Mouse (Mus musculus): Measurements from ENCODE around the gene Ppil1. TPM values are rescaled to one million over a fixed set of nuclear protein-coding genes. Genes with fewer than 3 reads are reported as not detected.

Ppil1 gene
- 41.0 TPM for polyA plus RNA-seq (2014; fragmentation: Illumina TruSeq; extraction: RNeasy Lipid Tissue Mini Kit (QIAGEN cat#74804); ENCODE audit: low read depth, low replicate concordance)

DNA sequence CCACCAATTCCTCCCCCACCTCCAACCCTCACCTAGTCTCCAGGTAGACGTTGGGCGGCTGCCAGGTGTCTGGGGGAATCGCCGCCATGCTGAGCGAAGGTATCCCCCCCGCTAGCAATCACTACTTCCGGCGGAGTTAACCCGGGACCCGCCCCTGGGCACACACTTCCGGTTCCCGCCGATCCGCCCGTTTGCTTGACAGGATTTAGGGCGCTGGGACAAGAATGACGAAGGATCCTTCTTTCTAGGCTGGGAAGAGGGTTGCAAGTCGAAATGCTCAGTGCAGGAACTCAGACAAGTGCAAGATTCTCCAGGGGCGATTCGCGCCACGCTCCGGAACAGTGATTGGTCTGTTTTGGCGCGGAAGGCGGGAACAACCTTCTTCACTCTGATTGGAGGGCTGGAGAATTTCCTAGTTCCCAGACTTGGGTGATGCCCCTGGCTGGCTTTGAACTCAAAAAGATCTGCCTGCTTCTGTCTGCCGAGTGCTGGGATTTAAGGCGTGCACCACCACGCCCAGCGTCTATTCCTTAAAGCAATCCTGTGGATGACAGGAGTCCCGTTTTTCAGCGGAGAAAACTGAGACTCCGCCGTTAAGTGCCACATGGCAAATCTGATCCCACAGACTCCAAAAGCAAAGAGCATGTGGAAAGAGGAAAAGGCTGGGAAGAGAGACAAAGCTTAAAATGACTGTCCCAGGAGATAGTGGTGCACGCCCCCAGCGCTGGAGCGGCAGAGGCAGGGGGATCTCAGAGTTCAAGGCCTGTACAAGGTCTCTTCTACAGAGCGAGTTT is at the start of gene Ppil1:
Ppil1 (minus strand) TSS at position 347 of the 794 bp plus-strand sequence.

DNA sequence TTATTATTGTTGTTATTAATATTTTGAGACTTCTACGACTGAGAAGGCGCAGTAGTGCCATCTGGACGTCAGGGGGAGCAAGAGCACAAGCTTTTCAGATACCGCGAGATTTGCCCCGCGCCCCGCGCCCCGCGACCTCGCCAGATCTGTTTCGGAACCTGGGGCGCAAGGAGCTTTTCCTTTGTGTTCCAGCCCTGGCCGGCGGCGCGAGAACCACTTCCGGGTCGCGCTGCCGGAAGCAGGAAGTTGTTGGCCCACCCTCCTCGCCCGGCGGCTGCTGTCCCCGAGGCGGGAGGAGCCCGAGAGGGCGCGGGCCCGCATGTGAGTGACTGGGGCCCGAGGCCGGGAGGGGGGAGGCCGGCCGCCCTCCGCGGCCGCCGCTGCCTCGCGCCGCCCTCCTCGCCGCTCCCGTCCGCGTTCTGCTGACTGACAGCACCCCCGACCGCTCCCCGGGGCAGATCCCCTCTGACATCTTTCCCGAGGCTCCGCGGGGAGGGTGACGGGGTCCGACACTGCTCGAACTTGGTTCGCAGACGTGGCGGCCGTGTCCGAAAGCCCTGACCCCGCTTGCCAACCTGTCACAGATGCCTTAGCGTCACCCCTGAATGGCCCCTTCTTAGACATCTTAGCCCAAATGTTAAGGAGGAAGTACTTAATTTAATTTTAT is 4.8 kb upstream of the Ppil1 start, which contains the start of gene BC004004:
BC004004 (plus strand) TSS at position 107 of the 667 bp plus-strand sequence.

GRCm38 (mm10) chr17:29237772-29238420 is 26.1 kb downstream of the Ppil1 start, which contains the start of gene Cpne5:
Cpne5 (minus strand) TSS chr17:29238167.

Other genes starting within 250 kb of the Ppil1 start
- 140 TPM for gene Srsf3, start 231.6 kb downstream of the Ppil1 start, polyA plus RNA-seq (2014; fragmentation: Illumina TruSeq; extraction: RNeasy Lipid Tissue Mini Kit (QIAGEN cat#74804); ENCODE audit: low read depth, low replicate concordance)
- gene Cdkn1a, start 173.2 kb downstream of the Ppil1 start, polyA plus RNA-seq (2014; fragmentation: Illumina TruSeq; extraction: RNeasy Lipid Tissue Mini Kit (QIAGEN cat#74804); ENCODE audit: low read depth, low replicate concordance): 54.1 TPM
- 0.10 TPM for gene Rab44, start 150.0 kb downstream of the Ppil1 start, polyA plus RNA-seq (2014; fragmentation: Illumina TruSeq; extraction: RNeasy Lipid Tissue Mini Kit (QIAGEN cat#74804); ENCODE audit: low read depth, low replicate concordance)
- gene Cpne5, start 26.0 kb downstream of the Ppil1 start, polyA plus RNA-seq (2014; fragmentation: Illumina TruSeq; extraction: RNeasy Lipid Tissue Mini Kit (QIAGEN cat#74804); ENCODE audit: low read depth, low replicate concordance): 5.8 TPM
- 295 TPM for gene BC004004, start 4.6 kb upstream of the Ppil1 start, polyA plus RNA-seq (2014; fragmentation: Illumina TruSeq; extraction: RNeasy Lipid Tissue Mini Kit (QIAGEN cat#74804); ENCODE audit: low read depth, low replicate concordance)
- gene Pi16, start 53.5 kb upstream of the Ppil1 start, polyA plus RNA-seq (2014; fragmentation: Illumina TruSeq; extraction: RNeasy Lipid Tissue Mini Kit (QIAGEN cat#74804); ENCODE audit: low read depth, low replicate concordance): 59.2 TPM
- 193 TPM for gene Mtch1, start 83.7 kb upstream of the Ppil1 start, polyA plus RNA-seq (2014; fragmentation: Illumina TruSeq; extraction: RNeasy Lipid Tissue Mini Kit (QIAGEN cat#74804); ENCODE audit: low read depth, low replicate concordance)
- 2.9 TPM for gene Fgd2, start 96.7 kb upstream of the Ppil1 start, polyA plus RNA-seq (2014; fragmentation: Illumina TruSeq; extraction: RNeasy Lipid Tissue Mini Kit (QIAGEN cat#74804); ENCODE audit: low read depth, low replicate concordance)
- 29.5 TPM for gene Pim1, start 226.6 kb upstream of the Ppil1 start, polyA plus RNA-seq (2014; fragmentation: Illumina TruSeq; extraction: RNeasy Lipid Tissue Mini Kit (QIAGEN cat#74804); ENCODE audit: low read depth, low replicate concordance)